Comparison of ENCODE assay signal across 12 mouse cellular contexts in genomic region chr4:63226164-63226882, GRCm38 (mm10). TPM values are rescaled to one million over a fixed set of nuclear protein-coding genes. Genes with fewer than 3 reads are reported as not detected.
DNase-seq lines count a peak whose midpoint lies in the region; ATAC-seq and TF ChIP-seq lines count a peak whose summit lies in the region.
"Had no signal": no experiment of that assay in that cellular context is flagged by ENCODE, and none has a peak within 500 bp of the region (broad histone marks: within the 10 kb centered on the region; RNA-seq: fewer than 3 reads in every experiment).

No protein-coding gene starts in this region.

- H3K4me2 ChIP-seq in embryonic facial prominence, embryonic 13.5 days: no peak overlapping the region
- no peak overlapping the region for H3K4me2 ChIP-seq in forebrain, postnatal 0 days (ENCODE audit: low read depth)

- H3K27me3 ChIP-seq in liver, adult 2 months (ENCODE audit: control insufficient read depth, insufficient read depth, low read length): no peaks in the 10 kb centered on the region
- H3K27me3 ChIP-seq in embryonic facial prominence, embryonic 13.5 days: no peaks in the 10 kb centered on the region
- no peaks in the 10 kb centered on the region for H3K27me3 ChIP-seq in forebrain, postnatal 0 days (ENCODE audit: insufficient read depth, low read length)
- H3K27me3 ChIP-seq in limb, embryonic 10.5 days (ENCODE audit: low read depth, poor library complexity, severe bottlenecking): no peaks in the 10 kb centered on the region

- ATAC-seq in embryonic facial prominence, embryonic 13.5 days (ENCODE audit: insufficient number of reproducible peaks, insufficient read depth, low FRiP score, low TSS enrichment, low read depth): no peak
- ATAC-seq in forebrain, postnatal 0 days: peak; percentile 37; the same call in 1 of the 2 replicates
- ATAC-seq in CD4-positive, CD25-positive, alpha-beta regulatory T cell, adult 4 months: no peak

- H3K79me2 ChIP-seq in liver, adult 2 months (ENCODE audit: control insufficient read depth, insufficient read depth, low read length): no peaks in the 10 kb centered on the region

- WGBS in liver, adult 2 months: 76% methylated on average over 8 of the region's 8 CpGs
- WGBS in embryonic facial prominence, embryonic 13.5 days: 76% methylated on average over 8 of the region's 8 CpGs
- 48% methylated on average over 8 of the region's 8 CpGs for WGBS in forebrain, postnatal 0 days
- WGBS in limb, embryonic 10.5 days: 88% methylated on average over 8 of the region's 8 CpGs

- H3K27ac ChIP-seq in liver, adult 2 months (replicated peaks; ENCODE audit: insufficient read depth, low read depth, low read length): no peak overlapping the region
- peak overlapping the region; percentile 12; the same call in 1 of the 2 replicates for H3K27ac ChIP-seq in embryonic facial prominence, embryonic 13.5 days
- no peak overlapping the region for H3K27ac ChIP-seq in forebrain, postnatal 0 days (ENCODE audit: low read depth, low read length)
- 0 out of 2 replicates have a peak overlapping the region, but pooled peaks have one; percentile 20 for H3K27ac ChIP-seq in limb, embryonic 10.5 days

- no peaks in the 10 kb centered on the region for H3K9me3 ChIP-seq in embryonic facial prominence, embryonic 13.5 days
- no peaks in the 10 kb centered on the region for H3K9me3 ChIP-seq in forebrain, postnatal 0 days (ENCODE audit: low read length)
- no peaks in the 10 kb centered on the region for H3K9me3 ChIP-seq in limb, embryonic 10.5 days (replicated peaks)

- peaks cover 18% of the 10 kb centered on the region for H3K4me1 ChIP-seq in liver, adult 2 months (ENCODE audit: control insufficient read depth, insufficient read depth, low read length)
- H3K4me1 ChIP-seq in embryonic facial prominence, embryonic 13.5 days: peaks cover 63% of the 10 kb centered on the region
- H3K4me1 ChIP-seq in forebrain, postnatal 0 days (ENCODE audit: insufficient read depth): peaks cover 6% of the 10 kb centered on the region
- peaks cover 17% of the 10 kb centered on the region for H3K4me1 ChIP-seq in limb, embryonic 10.5 days

- no peak for TF ChIP-seq CTCF in liver, adult 2 months (IDR thresholded peaks at IDR 0.05; ENCODE audit: low read depth, low read length)
- no peak for TF ChIP-seq CTCF in forebrain, postnatal 0 days (IDR thresholded peaks at IDR 0.05; ENCODE audit: low read depth)

- no peak overlapping the region for H3K4me3 ChIP-seq in liver, adult 2 months (ENCODE audit: insufficient read depth, low read depth, low read length)
- H3K4me3 ChIP-seq in embryonic facial prominence, embryonic 13.5 days: no peak overlapping the region
- H3K4me3 ChIP-seq in forebrain, postnatal 0 days (ENCODE audit: low read depth, low read length): no peak overlapping the region
- H3K4me3 ChIP-seq in limb, embryonic 10.5 days: no peak overlapping the region
- H3K4me3 ChIP-seq: erythroblast, embryonic 14.5 days had no signal

- 0 out of 2 replicates have a peak, but pooled peaks cover 1% of the 10 kb centered on the region for H3K36me3 ChIP-seq in liver, adult 2 months (ENCODE audit: control insufficient read depth, insufficient read depth, low read length)
- H3K36me3 ChIP-seq in embryonic facial prominence, embryonic 13.5 days: peaks cover 72% of the 10 kb centered on the region
- no peaks in the 10 kb centered on the region for H3K36me3 ChIP-seq in forebrain, postnatal 0 days (ENCODE audit: insufficient read depth)
- peaks cover 74% of the 10 kb centered on the region for H3K36me3 ChIP-seq in limb, embryonic 10.5 days

- no peak overlapping the region for H3K9ac ChIP-seq in liver, adult 2 months (ENCODE audit: low read depth, low read length)
- no peak overlapping the region for H3K9ac ChIP-seq in embryonic facial prominence, embryonic 13.5 days
- H3K9ac ChIP-seq in forebrain, postnatal 0 days: no peak overlapping the region

- peak; percentile 63 for DNase-seq in liver, adult 2 months (ENCODE audit: extremely low read depth, low read depth, low spot score)
- DNase-seq in liver: no peak
- DNase-seq in forebrain, postnatal 0 days: peak; percentile 41
- no peak for DNase-seq in limb, embryonic 10.5 days (ENCODE audit: low spot score)
- DNase-seq in left cerebral cortex, adult 8-10 months (ENCODE audit: low spot score in 2 of 2): no peak
- DNase-seq in cerebellum, adult 18-20 months: no peak

- TF ChIP-seq POLR2A in liver, adult 2 months (IDR thresholded peaks at IDR 0.05; ENCODE audit: extremely low read depth, insufficient read depth, low read length): no peak

RNA-seq across cellular contexts. Expression of gene Col27a1, which starts 12.5 kb away (rescaled TPM):
- total RNA-seq in liver, adult 2 months (2014; rRNA removed): 1.7 and 2.2 TPM in 2 replicates
- 4.1 and 5.4 TPM in 2 replicates for polyA plus RNA-seq in liver, adult 2 months (2012; rRNA removed)
- 26.1 and 30.2 TPM in 2 replicates for polyA plus RNA-seq in embryonic facial prominence, embryonic 13.5 days (2015; fragmentation: Nextera tagmentation; extraction: Ambion mirVana)
- total RNA-seq in forebrain, postnatal 0 days (2014; rRNA removed): 2.2 and 5.3 TPM in 2 replicates
- 0.33 and 0.56 TPM in 2 replicates for polyA plus RNA-seq in forebrain, postnatal 0 days (2015; fragmentation: Nextera tagmentation; extraction: Ambion mirVana)
- polyA plus RNA-seq in limb, embryonic 10.5 days (2016; fragmentation: Nextera tagmentation; extraction: Ambion mirVana): 7.4 and 9.4 TPM in 2 replicates
- polyA plus RNA-seq in CD4-positive, CD25-positive, alpha-beta regulatory T cell, adult 4 months (2017; shearing (Covaris generic)): under 1 TPM; 0.33 to 0.75 TPM
- 1 to 10 TPM; 3.7 to 7.4 (median 5.4) TPM for total RNA-seq in left cerebral cortex, adult 8-10 months (2022)
- total RNA-seq: MEL had no signal

RNA-seq across cellular contexts. Expression of gene Kif12, which starts 54.4 kb away (rescaled TPM):
- total RNA-seq in liver, adult 2 months (2014; rRNA removed): 0.27 and 0.28 TPM in 2 replicates
- 0.39 and 0.64 TPM in 2 replicates for polyA plus RNA-seq in liver, adult 2 months (2012; rRNA removed)
- polyA plus RNA-seq in embryonic facial prominence, embryonic 13.5 days (2015; fragmentation: Nextera tagmentation; extraction: Ambion mirVana): 0.11 TPM in 1 of 2 replicates, not detected in the other
- 0.19 TPM in 1 of 2 replicates, not detected in the other for total RNA-seq in forebrain, postnatal 0 days (2014; rRNA removed)
- polyA plus RNA-seq in forebrain, postnatal 0 days (2015; fragmentation: Nextera tagmentation; extraction: Ambion mirVana): not detected in 2 replicates
- 0.08 and 0.29 TPM in 2 replicates for polyA plus RNA-seq in limb, embryonic 10.5 days (2016; fragmentation: Nextera tagmentation; extraction: Ambion mirVana)
- not detected for polyA plus RNA-seq in CD4-positive, CD25-positive, alpha-beta regulatory T cell, adult 4 months (2017; shearing (Covaris generic))
- under 1 TPM in 1 of 4 experiments, not detected in 3; 0.11 TPM for total RNA-seq in left cerebral cortex, adult 8-10 months (2022)
- total RNA-seq: layer of hippocampus, postnatal 36 days; megakaryocyte-erythroid progenitor cell, adult 5-6 weeks; MEL had no signal
- polyA plus RNA-seq: erythroblast, embryonic 14.5 days had no signal

Comparison
In these comparisons a context has a peak if more than half of its experiments do, and no peak if none do; other contexts are left out.
1. DNase-seq: peak in liver, adult 2 months (single experiment) and forebrain, postnatal 0 days (single experiment); none in liver (single experiment), limb, embryonic 10.5 days (single experiment), left cerebral cortex, adult 8-10 months (0 of 2) and cerebellum, adult 18-20 months (0 of 2).
2. H3K27ac ChIP-seq: peak in embryonic facial prominence, embryonic 13.5 days (single experiment) and limb, embryonic 10.5 days (single experiment); none in liver, adult 2 months (single experiment) and forebrain, postnatal 0 days (single experiment).